Mouse (Mus musculus) liver, embryonic 14.5 days (tissue): ENCODE measurements around the gene Atp8a1.

Experiments used
- CTCF ChIP-seq: IDR thresholded peaks from 2 replicates; pipeline ENCODE4 v1.5.1; 2016; ENCODE audit warnings: antibody characterized with exemption, low read depth, control low read depth
- EP300 ChIP-seq: IDR thresholded peaks from 2 replicates; pipeline ENCODE4 v1.6.1; 2016; ENCODE audit warnings: antibody characterized with exemption, low read depth

GRCm38 (mm10) chr5:67758126-67758525 lies 89.1 kb downstream of the Atp8a1 start:
- TF ChIP-seq CTCF: no peak
- no peak for TF ChIP-seq EP300
